Mouse (Mus musculus) ES-Bruce4 (cell line): ENCODE results near the gene Khsrp.

Experiments
- CTCF ChIP-seq: IDR thresholded peaks from one replicate; pipeline ENCODE4 v1.8.1; 2011; ENCODE audit warnings: low read depth, low read length
- EP300 ChIP-seq: IDR thresholded peaks from 2 replicates; pipeline ENCODE4 v1.6.1; 2011; ENCODE audit warnings: low read depth, low read length; ENCODE audit not compliant: insufficient read depth
- POLR2A ChIP-seq: IDR thresholded peaks from one replicate; pipeline ENCODE4 v1.8.1; 2011; ENCODE audit warnings: low read length; ENCODE audit not compliant: insufficient read depth

- TF ChIP-seq CTCF = no peak
- TF ChIP-seq EP300 = no peak
- no peak for TF ChIP-seq POLR2A
Measured at GRCm38 (mm10) chr17:57032854-57033253, 1.5 kb upstream of the Khsrp start.
